Mouse (Mus musculus) embryonic fibroblast, embryonic 13.5 days (primary cell): ENCODE data around the gene Vil1.

ENCODE experiments used
- CTCF ChIP-seq: IDR thresholded peaks from 2 replicates; pipeline ENCODE4 v1.5.1; 2011; ENCODE audit warnings: mild to moderate bottlenecking, control low read depth, low read length, moderate library complexity, borderline replicate concordance; ENCODE audit not compliant: insufficient read depth
- POLR2A ChIP-seq: IDR thresholded peaks from 2 replicates; pipeline ENCODE4 v1.6.1; 2011; ENCODE audit warnings: low read depth, mild to moderate bottlenecking, control low read depth, low read length, moderate library complexity

GRCm38 (mm10) chr1:74452611-74453045, 43.5 kb downstream of the Vil1 start:
- no peak for TF ChIP-seq CTCF
- no peak for TF ChIP-seq POLR2A
